Mouse (Mus musculus) midbrain, embryonic 14.5 days (tissue): ENCODE results near the gene Stag1. TPM values are rescaled to one million over a fixed set of nuclear protein-coding genes. Genes with fewer than 3 reads are reported as not detected.
A peak's percentile ranks its signal among the peaks of the same experiment; 100 is the strongest.

Experiments
- ATAC-seq: fragments of 200-750 bp; cut with Nextera tagmentation; 2 replicates; pipeline ENCODE4 v1.8.0; 2017; ENCODE audit warnings: moderate number of reproducible peaks, moderate library complexity; ENCODE audit not compliant: low FRiP score, low TSS enrichment
- DNase-seq: peaks from one replicate; pipeline ENCODE4 v3.0.0-alpha.2; 2015
- H3K27ac ChIP-seq: fragments of 300-500 bp; sonication (generic); replicated peaks from 2 replicates; pipeline ENCODE4 v1.5.1; 2014; ENCODE audit warnings: mild to moderate bottlenecking, low read depth, low read length, moderate library complexity
- H3K27me3 ChIP-seq: fragments of 300-500 bp; sonication (generic); 2 replicates; pipeline ENCODE4 v1.6.1; 2014; ENCODE audit warnings: low read length, control low read depth, mixed read lengths; ENCODE audit not compliant: control insufficient read depth, insufficient read depth
- H3K36me3 ChIP-seq: fragments of 300-500 bp; sonication (generic); 2 replicates; pipeline ENCODE4 v1.6.1; 2014; ENCODE audit warnings: low read length, control low read depth; ENCODE audit not compliant: control insufficient read depth, insufficient read depth
- H3K4me1 ChIP-seq: fragments of 300-500 bp; sonication (generic); 2 replicates; pipeline ENCODE4 v1.6.1; 2014; ENCODE audit warnings: mild to moderate bottlenecking, antibody characterized with exemption, low read length, control low read depth; ENCODE audit not compliant: control insufficient read depth, insufficient read depth
- H3K4me2 ChIP-seq: fragments of 300-500 bp; sonication (generic); 2 replicates; pipeline ENCODE4 v1.6.1; 2014; ENCODE audit warnings: mild to moderate bottlenecking, low read length, moderate library complexity
- H3K4me3 ChIP-seq: fragments of 300-500 bp; sonication (generic); replicated peaks from 2 replicates; pipeline ENCODE4 v1.5.1; 2014; ENCODE audit warnings: low read depth, low read length
- H3K9ac ChIP-seq: fragments of 300-500 bp; sonication (generic); replicated peaks from 2 replicates; pipeline ENCODE4 v1.6.1; 2014; ENCODE audit warnings: mild to moderate bottlenecking, low read length, moderate library complexity
- H3K9me3 ChIP-seq: fragments of 300-500 bp; sonication (generic); 2 replicates; pipeline ENCODE4 v1.6.1; 2016; ENCODE audit warnings: low read length, control low read depth, mixed read lengths; ENCODE audit not compliant: control insufficient read depth
- WGBS: fragments of 180-500 bp; shearing (Covaris S2); extraction: QIAGEN DNeasy Blood & Tissue Kit; methylation state at CpG from one replicate; pipeline ENCODE4 v1.1.7; 2014; 5-methylcytosine and 5-hydroxymethylcytosine counted together
- polyA plus RNA-seq: library from polyadenylated mRNA; unstranded; fragments of >200 nt; fragmentation: Nextera tagmentation; extraction: Ambion mirVana; gene quantifications from 2 replicates; pipeline ENCODE4 v1.2.1, GENCODE M21; 2014

Gene Stag1
- polyA plus RNA-seq = 41.3 and 45.2 TPM in 2 replicates

DNA sequence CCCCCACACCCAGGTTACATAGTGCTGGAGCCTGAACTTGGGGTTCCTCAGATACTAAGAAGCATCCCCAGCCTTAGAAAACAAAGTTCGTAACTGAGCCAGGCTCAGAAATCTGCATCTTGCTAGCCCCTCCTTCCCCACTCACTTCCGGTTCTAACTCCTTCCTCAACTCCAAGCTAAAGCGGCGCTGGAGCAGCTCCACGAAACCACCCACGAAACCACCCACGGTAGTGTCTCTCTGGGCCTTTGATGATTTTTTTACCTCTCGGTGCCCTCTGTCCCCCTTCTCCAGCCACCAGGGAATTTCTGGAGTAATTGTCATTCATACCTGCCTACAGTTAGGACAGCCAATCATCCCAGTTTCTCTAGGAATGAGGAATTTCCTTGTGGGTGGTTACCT, at the start of gene Stag1:
TSS of gene Stag1 (plus strand) at position 253 of the 400 bp plus-strand sequence.
- no peak for ATAC-seq
- 87% methylated on average over 8 of the region's 8 CpGs for WGBS
- H3K27me3 ChIP-seq = no peaks in the 10 kb centered on the region

DNA sequence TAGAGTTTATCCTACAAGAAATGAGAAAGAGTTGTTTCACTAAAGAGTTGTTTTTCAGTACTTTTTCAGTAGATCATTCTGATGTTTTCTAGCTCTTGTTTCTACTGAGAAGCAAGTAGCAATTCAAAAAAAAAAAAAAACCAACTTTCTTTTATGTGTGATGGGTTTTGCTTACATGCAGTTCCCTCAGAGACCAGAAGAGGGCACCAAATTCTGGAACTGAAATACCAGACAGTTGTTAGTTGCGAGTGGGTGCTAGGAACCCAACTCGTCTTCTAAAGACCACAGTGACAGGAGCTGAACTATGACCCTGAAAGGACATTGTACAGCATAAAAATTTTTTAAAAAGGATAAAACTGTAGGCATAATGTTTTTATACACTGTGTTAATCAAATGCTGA, 49.3 kb upstream of the Stag1 start:
- Histone ChIP-seq H3K9ac (no peak overlapping the region), H3K27me3 (no peaks in the 10 kb centered on the region), H3K36me3 (peaks cover 9% of the 10 kb centered on the region; the same call in 1 of the 2 replicates), H3K27ac (no peak overlapping the region), H3K4me1 (peaks cover 23% of the 10 kb centered on the region), H3K4me3 (no peak overlapping the region), H3K4me2 (no peak overlapping the region), H3K9me3 (peaks cover 10% of the 10 kb centered on the region)
- WGBS = 89% methylated on average over 2 of the region's 2 CpGs
- ATAC-seq (no peak), DNase-seq (peak; percentile 11)

More for the DNA sequence above, at the start of gene Stag1:
- Histone ChIP-seq H3K9me3 (0 out of 2 replicates have a peak, but pooled peaks cover 4% of the 10 kb centered on the region), H3K9ac (no peak within 1 kb of the TSS), H3K4me3 (no peak within 1 kb of the TSS), H3K27ac (no peak within 1 kb of the TSS), H3K4me1 (peaks cover 14% of the 10 kb centered on the region), H3K4me2 (no peak within 1 kb of the TSS), H3K36me3 (no peaks in the 10 kb centered on the region)
- no peak for DNase-seq

- no peak for ATAC-seq
- no peak for DNase-seq
- H3K36me3 ChIP-seq = 0 out of 2 replicates have a peak, but pooled peaks cover 4% of the 10 kb centered on the region
- no peaks in the 10 kb centered on the region for H3K27me3 ChIP-seq
- H3K4me2 ChIP-seq = no peak overlapping the region
- no peaks in the 10 kb centered on the region for H3K9me3 ChIP-seq
- 76% methylated on average over 5 of the region's 5 CpGs for WGBS
- no peak overlapping the region for H3K27ac ChIP-seq
- no peaks in the 10 kb centered on the region for H3K4me1 ChIP-seq
- H3K4me3 ChIP-seq = no peak overlapping the region
- H3K9ac ChIP-seq = no peak overlapping the region
Measured at GRCm38 (mm10) chr9:100555686-100556085, 41.9 kb upstream of the Stag1 start.

DNA sequence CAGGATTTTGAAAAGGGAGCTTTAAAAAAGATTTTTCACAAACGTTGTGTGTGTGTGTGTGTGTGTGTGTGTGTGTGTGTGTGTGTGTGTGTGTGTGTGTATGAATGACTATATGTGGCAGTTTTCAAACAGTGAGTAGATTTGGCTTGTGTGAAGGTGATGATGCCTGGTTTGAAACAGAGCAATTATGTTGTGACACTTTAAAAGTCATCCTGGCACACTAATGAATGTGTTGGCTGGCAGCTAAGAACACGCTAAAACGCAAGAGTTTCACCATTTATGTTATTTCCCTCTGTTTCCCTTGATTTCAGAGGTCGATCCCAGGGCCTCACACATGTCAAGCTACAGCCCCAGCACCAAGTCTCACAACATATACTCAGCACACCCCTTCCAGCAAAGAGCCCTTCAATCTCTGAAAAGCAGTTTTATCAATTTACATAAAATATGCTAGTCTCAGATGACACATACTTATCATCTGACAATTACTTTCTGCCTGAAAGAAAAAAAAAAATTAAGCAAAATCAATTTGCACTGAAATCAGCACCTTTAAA, 39.5 kb upstream of the Stag1 start:
- DNase-seq (no peak), ATAC-seq (no peak)
- H3K27ac ChIP-seq = no peak overlapping the region
- H3K36me3 ChIP-seq = 0 out of 2 replicates have a peak, but pooled peaks cover 2% of the 10 kb centered on the region
- H3K27me3 ChIP-seq = no peaks in the 10 kb centered on the region
- no peak overlapping the region for H3K9ac ChIP-seq
- H3K4me3 ChIP-seq = no peak overlapping the region
- H3K9me3 ChIP-seq = no peaks in the 10 kb centered on the region
- no peak overlapping the region for H3K4me2 ChIP-seq
- no peaks in the 10 kb centered on the region for H3K4me1 ChIP-seq
- WGBS = 82% methylated on average over 4 of the region's 4 CpGs

DNA sequence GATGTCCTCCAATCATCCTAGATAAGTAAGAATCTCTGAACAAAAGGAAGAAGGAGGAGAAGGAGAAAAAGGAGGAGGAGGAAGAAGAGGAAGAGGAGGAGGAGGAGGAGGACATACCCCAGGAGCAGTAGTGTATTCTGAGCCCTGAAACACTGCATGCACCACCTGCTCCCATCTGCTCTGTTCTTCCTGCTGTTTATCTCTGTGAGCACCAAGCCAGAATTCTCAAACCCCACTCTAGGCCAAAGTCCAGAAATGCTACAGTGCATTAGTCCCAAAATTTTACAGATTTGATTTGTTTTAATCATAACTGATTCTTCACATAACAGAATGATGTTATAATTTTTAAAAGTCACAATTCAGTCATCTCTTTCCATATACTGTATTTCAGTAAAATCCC, 38.6 kb upstream of the Stag1 start:
- no peak overlapping the region for H3K4me3 ChIP-seq
- H3K9me3 ChIP-seq = no peaks in the 10 kb centered on the region
- no peaks in the 10 kb centered on the region for H3K4me1 ChIP-seq
- no peak overlapping the region for H3K9ac ChIP-seq
- H3K4me2 ChIP-seq = no peak overlapping the region
- H3K27ac ChIP-seq = no peak overlapping the region
- no peak for DNase-seq
- no peaks in the 10 kb centered on the region for H3K36me3 ChIP-seq
- no peaks in the 10 kb centered on the region for H3K27me3 ChIP-seq
- ATAC-seq = no peak

DNA sequence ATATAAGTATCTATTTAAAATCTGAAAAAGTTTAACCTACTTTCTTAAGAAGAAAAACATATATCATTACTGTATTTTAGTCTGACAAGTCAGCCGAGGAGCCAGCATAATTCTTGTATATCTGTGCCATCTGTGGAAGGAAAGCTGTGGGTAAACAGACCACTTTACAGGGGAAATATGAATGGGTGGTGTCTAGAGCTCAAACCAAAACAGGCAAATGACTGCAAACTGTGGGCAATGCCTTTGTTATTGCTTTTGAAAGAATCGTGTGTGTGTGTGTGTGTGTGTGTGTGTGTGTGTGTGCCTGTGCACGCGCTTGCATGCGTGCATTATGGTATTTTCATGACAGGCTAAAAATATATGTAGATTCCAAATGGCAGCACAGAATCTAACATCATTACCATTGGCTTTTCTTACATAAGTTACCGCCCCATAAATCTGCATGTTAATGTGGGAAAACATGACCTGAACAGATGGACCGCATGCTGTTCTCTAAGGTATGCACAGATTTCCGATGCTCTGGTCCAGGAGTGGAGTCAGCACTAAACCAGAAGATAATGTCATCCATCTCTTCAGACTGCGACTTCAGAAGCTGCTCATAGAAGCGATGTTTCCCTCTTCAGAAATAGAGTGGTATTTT, 37.2 kb upstream of the Stag1 start:
- Histone ChIP-seq H3K4me2 (no peak overlapping the region), H3K27ac (no peak overlapping the region), H3K27me3 (no peaks in the 10 kb centered on the region), H3K4me1 (no peaks in the 10 kb centered on the region), H3K9me3 (no peaks in the 10 kb centered on the region), H3K36me3 (no peaks in the 10 kb centered on the region), H3K9ac (no peak overlapping the region), H3K4me3 (no peak overlapping the region)
- ATAC-seq = no peak
- 85% methylated on average over 10 of the region's 10 CpGs for WGBS
- no peak for DNase-seq

GRCm38 (mm10) chr9:100569798-100570625, 27.6 kb upstream of the Stag1 start:
- Histone ChIP-seq H3K36me3 (no peaks in the 10 kb centered on the region), H3K4me3 (peak overlapping the region; percentile 65), H3K27ac (peak overlapping the region; percentile 74), H3K9me3 (no peaks in the 10 kb centered on the region), H3K27me3 (no peaks in the 10 kb centered on the region), H3K4me1 (peaks cover 9% of the 10 kb centered on the region; the same call in 1 of the 2 replicates), H3K9ac (peak overlapping the region; percentile 69), H3K4me2 (peak overlapping the region; percentile 72)
- DNase-seq (peak; percentile 57), ATAC-seq (no peak)
- 12% methylated on average over 32 of the region's 32 CpGs for WGBS

GRCm38 (mm10) chr9:100570626-100571233, 26.9 kb upstream of the Stag1 start, which contains the start of gene Slc35g2:
Gene Slc35g2 (minus strand): TSS chr9:100571090.
- under 1% methylated on average over 55 of the region's 55 CpGs for WGBS
- ATAC-seq (peak; percentile 89), DNase-seq (peak; percentile 89)

More at GRCm38 (mm10) chr9:100570626-100571233, 26.9 kb upstream of the Stag1 start, which contains the start of gene Slc35g2:
- peak within 1 kb of the TSS; percentile 65 for H3K4me3 ChIP-seq
- no peaks in the 10 kb centered on the region for H3K27me3 ChIP-seq
- H3K4me1 ChIP-seq = peaks cover 9% of the 10 kb centered on the region; the same call in 1 of the 2 replicates
- H3K9ac ChIP-seq = peak within 1 kb of the TSS; percentile 69
- H3K4me2 ChIP-seq = peak within 1 kb of the TSS; percentile 72
- no peaks in the 10 kb centered on the region for H3K9me3 ChIP-seq
- no peaks in the 10 kb centered on the region for H3K36me3 ChIP-seq
- peak within 1 kb of the TSS; percentile 74 for H3K27ac ChIP-seq
